Mouse (Mus musculus) CD4-positive helper T cell, adult 2 months (primary cell): ENCODE data around the gene Fyn.

ENCODE experiments used
- DNase-seq: peaks from one replicate; pipeline ENCODE4 v3.0.0-alpha.2; 2012; ENCODE audit warnings: low read depth, missing footprints, low spot score

Gene Fyn

GRCm38 (mm10) chr10:39411857-39412559 lies 43.4 kb downstream of the Fyn start:
- no peak for DNase-seq

GRCm38 (mm10) chr10:39412826-39413620 lies 44.4 kb downstream of the Fyn start:
- peak; percentile 64 for DNase-seq

- DNase-seq = no peak
These were observed 45.4 kb downstream of the Fyn start for GRCm38 (mm10) chr10:39414068-39414467.

- no peak for DNase-seq
These were observed 46.9 kb downstream of the Fyn start for GRCm38 (mm10) chr10:39415586-39415985.

GRCm38 (mm10) chr10:39417611-39418010 lies 49.0 kb downstream of the Fyn start:
- no peak for DNase-seq

- DNase-seq = peak; percentile 46
These were observed 49.7 kb downstream of the Fyn start for GRCm38 (mm10) chr10:39418395-39418794.

GRCm38 (mm10) chr10:39420842-39421617 lies 52.4 kb downstream of the Fyn start:
- DNase-seq = peak; percentile 77

GRCm38 (mm10) chr10:39421772-39422171 lies 53.1 kb downstream of the Fyn start:
- no peak for DNase-seq

- DNase-seq = no peak
These were observed 56.0 kb downstream of the Fyn start for GRCm38 (mm10) chr10:39424643-39425042.

GRCm38 (mm10) chr10:39426033-39426432 lies 57.4 kb downstream of the Fyn start:
- no peak for DNase-seq

- no peak for DNase-seq
These were observed 58.3 kb downstream of the Fyn start for GRCm38 (mm10) chr10:39426833-39427490.

- no peak for DNase-seq
These were observed 61.0 kb downstream of the Fyn start for GRCm38 (mm10) chr10:39429661-39430060.

GRCm38 (mm10) chr10:39430074-39430764 lies 61.6 kb downstream of the Fyn start:
- peak; percentile 63 for DNase-seq

GRCm38 (mm10) chr10:39431265-39431664 lies 62.6 kb downstream of the Fyn start:
- DNase-seq = no peak

GRCm38 (mm10) chr10:39432648-39433568 lies 64.3 kb downstream of the Fyn start:
- DNase-seq = no peak

GRCm38 (mm10) chr10:39433893-39434292 lies 65.2 kb downstream of the Fyn start:
- DNase-seq = peak; percentile 54

GRCm38 (mm10) chr10:39434758-39435448 lies 66.2 kb downstream of the Fyn start:
- peak; percentile 77 for DNase-seq

- DNase-seq = no peak
These were observed 70.2 kb downstream of the Fyn start for GRCm38 (mm10) chr10:39438905-39439304.

- no peak for DNase-seq
These were observed 71.9 kb downstream of the Fyn start for GRCm38 (mm10) chr10:39440506-39440905.
